Mouse (Mus musculus) kidney, adult 2 months (tissue): Measurements from ENCODE around the gene Homer1.

Experiments used
- CTCF ChIP-seq: fragments of 200-500 bp; conservative IDR thresholded peaks from 2 replicates; pipeline ENCODE4 v1.5.1; 2011; ENCODE audit warnings: low read depth, mild to moderate bottlenecking, control low read depth, low read length, moderate library complexity, mixed read lengths; ENCODE audit not compliant: insufficient read depth, insufficient read length
- POLR2A ChIP-seq: fragments of 200-500 bp; IDR thresholded peaks from one replicate; pipeline ENCODE4 v1.6.1; 2011; ENCODE audit warnings: low read depth, low read length, control low read depth

DNA sequence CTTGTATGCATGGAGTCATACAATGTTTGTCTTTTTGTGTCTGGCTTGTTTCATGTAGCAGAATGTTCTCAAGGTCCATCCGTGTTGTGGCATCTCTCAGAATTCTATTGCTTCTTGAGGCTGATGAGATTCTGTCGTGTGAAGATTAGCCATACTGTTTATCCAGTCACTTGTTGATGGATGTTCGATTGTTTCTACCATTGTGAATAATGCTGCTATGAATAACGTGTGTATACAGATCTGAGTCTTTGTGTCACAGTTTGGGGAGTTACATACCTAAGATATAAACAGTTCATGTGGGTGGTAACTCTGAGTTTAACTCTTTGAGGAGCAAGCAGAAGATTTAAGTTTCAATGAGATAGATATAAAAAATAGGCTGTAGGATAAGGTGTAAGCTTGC is 110.9 kb downstream of the Homer1 start:
- no peak for TF ChIP-seq CTCF
- no peak for TF ChIP-seq POLR2A
